Mouse (Mus musculus) adipocyte (in vitro differentiated cells): ENCODE measurements around the gene Gng2.

Experiments used
- DNase-seq: peaks from one replicate; pipeline ENCODE4 v3.0.0-alpha.2; 2016; ENCODE audit warnings: low spot score

The Gng2 gene

GRCm38 (mm10) chr14:19977271-19978024, at the start of gene Gng2:
Gene Gng2 (minus strand): TSS chr14:19977627.
- DNase-seq = no peak

- DNase-seq = no peak
Measured at GRCm38 (mm10) chr14:20024888-20025719, 47.7 kb upstream of the Gng2 start.

DNA sequence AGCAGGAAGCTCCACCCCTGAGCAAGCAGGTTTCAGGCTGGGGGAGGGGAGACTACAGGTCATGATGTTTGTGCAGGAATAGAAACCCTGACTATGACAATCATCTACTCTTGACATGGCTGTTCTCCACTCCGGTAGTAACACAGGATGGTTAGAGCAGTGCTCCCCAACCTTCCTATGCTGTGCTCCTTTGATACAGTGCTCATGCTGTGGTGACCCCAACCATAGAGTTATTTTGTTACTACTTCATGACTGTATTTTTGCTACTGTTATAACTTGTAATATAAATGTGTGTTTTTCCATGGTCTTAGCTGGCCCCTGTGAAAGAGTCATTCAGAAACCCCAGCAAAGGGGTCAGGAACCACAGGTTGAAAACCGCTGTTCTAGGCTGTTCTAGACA, 46.5 kb upstream of the Gng2 start:
- DNase-seq = no peak

- DNase-seq = no peak
Measured at GRCm38 (mm10) chr14:20019486-20019885, 42.1 kb upstream of the Gng2 start.

DNA sequence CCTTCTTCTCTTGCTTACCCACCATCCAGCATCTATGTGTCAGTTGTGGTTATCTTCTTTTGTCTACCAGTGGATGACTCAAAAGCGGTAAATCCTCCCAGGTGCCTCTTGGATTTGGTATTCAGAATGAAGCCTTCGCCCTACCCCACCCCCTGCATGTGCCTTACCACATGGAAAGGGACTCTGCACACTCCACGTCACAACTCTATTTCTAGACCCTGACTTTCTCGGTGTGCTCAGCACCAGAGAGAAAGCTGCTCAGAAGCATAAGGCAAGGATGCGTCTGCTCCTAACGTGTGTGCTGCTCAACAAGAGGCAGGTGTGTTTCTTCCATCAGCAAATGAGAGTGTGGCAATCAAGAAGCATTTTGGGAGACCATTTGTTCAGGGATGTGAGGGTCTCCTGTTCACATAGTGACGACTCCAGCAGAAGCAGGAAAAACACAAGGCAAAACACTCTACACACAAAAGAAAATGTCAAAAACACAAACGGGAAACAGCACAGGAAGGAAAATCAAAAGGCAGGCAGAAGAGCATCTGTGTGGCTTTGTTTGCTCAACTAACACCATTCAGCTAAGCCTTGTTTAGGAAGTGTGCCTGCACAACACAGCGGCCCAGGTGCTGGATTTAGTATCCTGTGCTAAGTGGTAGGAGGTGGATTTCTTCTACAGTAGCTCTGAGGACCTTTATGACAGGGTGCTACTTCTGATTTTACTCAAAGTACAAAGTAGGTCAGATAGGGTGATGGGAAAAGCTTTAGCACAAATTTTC, 35.3 kb upstream of the Gng2 start:
- DNase-seq = no peak

- no peak for DNase-seq
Measured at GRCm38 (mm10) chr14:20007446-20007845, 30.0 kb upstream of the Gng2 start.

- no peak for DNase-seq
Measured at GRCm38 (mm10) chr14:20004777-20005289, 27.4 kb upstream of the Gng2 start.

GRCm38 (mm10) chr14:19996853-19997252, 19.4 kb upstream of the Gng2 start:
- no peak for DNase-seq

GRCm38 (mm10) chr14:19995943-19996342, 18.5 kb upstream of the Gng2 start:
- DNase-seq = no peak

GRCm38 (mm10) chr14:19994068-19994467, 16.6 kb upstream of the Gng2 start:
- no peak for DNase-seq

GRCm38 (mm10) chr14:19993570-19993883, 16.1 kb upstream of the Gng2 start:
- no peak for DNase-seq

GRCm38 (mm10) chr14:19992873-19993569, 15.6 kb upstream of the Gng2 start:
- no peak for DNase-seq

- no peak for DNase-seq
Measured at GRCm38 (mm10) chr14:19991861-19992260, 14.4 kb upstream of the Gng2 start.

GRCm38 (mm10) chr14:19990436-19990993, 13.1 kb upstream of the Gng2 start:
- peak; percentile 53 for DNase-seq

- no peak for DNase-seq
Measured at GRCm38 (mm10) chr14:19988410-19988809, 11.0 kb upstream of the Gng2 start.

- no peak for DNase-seq
Measured at GRCm38 (mm10) chr14:19987358-19987834, 10.0 kb upstream of the Gng2 start.

GRCm38 (mm10) chr14:19986614-19987357, 9.4 kb upstream of the Gng2 start:
- DNase-seq = peak; percentile 31

DNA sequence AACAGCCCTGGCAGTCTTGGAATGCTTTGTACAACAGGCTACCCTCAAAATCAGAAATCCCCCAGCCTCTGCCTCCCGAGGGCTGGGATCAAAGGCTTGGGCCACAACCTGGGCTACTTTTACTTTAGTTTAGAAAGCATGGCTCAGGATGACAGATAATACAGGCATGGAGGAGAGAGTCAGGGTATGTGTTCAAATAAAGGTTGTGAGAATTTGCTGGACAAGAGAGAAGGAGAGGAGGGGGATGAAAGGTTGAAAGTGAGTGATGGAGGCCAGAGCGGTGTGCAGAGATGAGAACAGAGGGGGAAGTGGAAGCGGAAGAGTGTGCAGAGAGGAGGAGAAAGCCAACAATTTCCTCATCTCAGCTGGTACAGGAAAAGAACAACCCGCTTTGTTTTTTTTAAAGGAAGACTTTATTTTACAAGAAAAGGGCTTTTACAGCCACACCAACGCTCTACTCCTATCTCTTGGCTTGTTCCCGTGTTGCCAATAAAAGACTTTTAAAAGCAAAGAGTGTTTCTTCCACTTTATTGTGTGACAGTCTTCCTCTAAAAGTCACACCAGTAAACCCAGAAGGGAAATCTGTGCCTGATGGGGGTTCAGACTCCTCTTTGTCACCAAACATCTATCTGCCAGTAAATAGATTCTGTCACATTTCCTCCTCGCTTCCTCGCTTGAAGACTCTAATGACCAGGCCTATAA, 8.6 kb upstream of the Gng2 start:
- DNase-seq = no peak

GRCm38 (mm10) chr14:19985107-19985911, 7.9 kb upstream of the Gng2 start:
- DNase-seq = peak; percentile 27
